ENCODE assay signal across 28 mouse cellular contexts in the genomic region with DNA sequence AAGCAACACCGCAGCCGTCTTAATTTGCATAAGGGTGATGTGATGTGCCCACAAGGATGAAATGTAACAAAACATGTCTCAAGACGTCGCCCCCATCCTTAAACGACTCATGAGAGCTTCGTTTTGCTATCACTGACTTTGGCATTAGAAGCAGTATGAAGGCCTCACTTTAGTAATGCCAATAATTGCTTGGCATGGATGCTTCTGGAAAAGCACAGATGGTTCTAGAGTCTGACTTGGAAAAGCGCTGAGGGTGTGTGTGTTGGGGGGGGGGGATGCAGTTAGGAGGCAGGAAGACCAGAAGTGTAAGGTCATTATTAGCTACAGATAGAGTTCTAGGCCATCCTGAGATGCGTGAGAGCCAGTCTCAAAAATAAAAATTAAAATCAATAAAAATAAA.
DNase-seq lines count a peak whose midpoint lies in the region; ATAC-seq lines count a peak whose summit lies in the region.
"Had no signal": no experiment of that assay in that cellular context is flagged by ENCODE, and none has a peak within 500 bp of the region (broad histone marks: within the 10 kb centered on the region; RNA-seq: fewer than 3 reads in every experiment).

No protein-coding gene starts in this region.

- ATAC-seq in forebrain, embryonic 15.5 days (replicated peaks): no peak
- no peak for ATAC-seq in forebrain, embryonic 13.5 days
- no peak for ATAC-seq in kidney, embryonic 15.5 days (replicated peaks; ENCODE audit: low FRiP score)
- ATAC-seq in forebrain, embryonic 16.5 days: 0 out of 2 replicates have a peak, but pooled peaks have one; percentile 43
- ATAC-seq: activated CD4-positive, CD25-positive, alpha-beta regulatory T cell, adult 4 months; midbrain, embryonic 15.5 days had no signal

- WGBS in forebrain, embryonic 15.5 days: 72% methylated on average over 8 of the region's 8 CpGs
- 89% methylated on average over 8 of the region's 8 CpGs for WGBS in forebrain, embryonic 13.5 days
- WGBS in kidney, embryonic 15.5 days: 90% methylated on average over 8 of the region's 8 CpGs
- 65% methylated on average over 8 of the region's 8 CpGs for WGBS in forebrain, embryonic 16.5 days

- 0 out of 2 replicates have a peak overlapping the region, but pooled peaks have one; percentile 15 for H3K27ac ChIP-seq in forebrain, embryonic 15.5 days (replicated peaks)
- H3K27ac ChIP-seq in forebrain, embryonic 13.5 days: no peak overlapping the region
- peak overlapping the region; percentile 76; the same call in 1 of the 2 replicates for H3K27ac ChIP-seq in kidney, embryonic 15.5 days
- H3K27ac ChIP-seq in forebrain, embryonic 16.5 days (ENCODE audit: low read length): no peak overlapping the region
- H3K27ac ChIP-seq: embryonic facial prominence, embryonic 15.5 days; hindbrain, embryonic 14.5 days; limb, embryonic 13.5 days; lung, embryonic 15.5 days; midbrain, embryonic 15.5 days had no signal

- no peaks in the 10 kb centered on the region for H3K9me3 ChIP-seq in forebrain, embryonic 15.5 days
- H3K9me3 ChIP-seq in forebrain, embryonic 13.5 days (replicated peaks): no peaks in the 10 kb centered on the region
- H3K9me3 ChIP-seq in kidney, embryonic 15.5 days (replicated peaks): no peaks in the 10 kb centered on the region; the same call in 1 of the 2 replicates
- H3K9me3 ChIP-seq in forebrain, embryonic 16.5 days (ENCODE audit: control insufficient read depth, low read length): no peaks in the 10 kb centered on the region
- H3K9me3 ChIP-seq: embryonic facial prominence, embryonic 10.5 days; embryonic facial prominence, embryonic 15.5 days; limb, embryonic 13.5 days; lung, embryonic 15.5 days; midbrain, embryonic 10.5 days; midbrain, embryonic 15.5 days had no signal

- H3K4me3 ChIP-seq in forebrain, embryonic 15.5 days: no peak overlapping the region
- no peak overlapping the region for H3K4me3 ChIP-seq in forebrain, embryonic 13.5 days
- H3K4me3 ChIP-seq in kidney, embryonic 15.5 days (replicated peaks): no peak overlapping the region
- H3K4me3 ChIP-seq in forebrain, embryonic 16.5 days (replicated peaks; ENCODE audit: low read length): no peak overlapping the region
- H3K4me3 ChIP-seq: embryonic facial prominence, embryonic 10.5 days; embryonic facial prominence, embryonic 15.5 days; limb, embryonic 13.5 days; lung, embryonic 15.5 days; midbrain, embryonic 10.5 days; midbrain, embryonic 15.5 days had no signal

- peaks cover 20% of the 10 kb centered on the region for H3K4me1 ChIP-seq in forebrain, embryonic 15.5 days
- H3K4me1 ChIP-seq in forebrain, embryonic 13.5 days: peaks cover 23% of the 10 kb centered on the region
- peaks cover 73% of the 10 kb centered on the region for H3K4me1 ChIP-seq in kidney, embryonic 15.5 days
- H3K4me1 ChIP-seq in forebrain, embryonic 16.5 days (replicated peaks; ENCODE audit: control insufficient read depth, insufficient read depth, low read length): peaks cover 17% of the 10 kb centered on the region

- H3K27me3 ChIP-seq in forebrain, embryonic 15.5 days: no peaks in the 10 kb centered on the region
- no peaks in the 10 kb centered on the region for H3K27me3 ChIP-seq in forebrain, embryonic 13.5 days
- H3K27me3 ChIP-seq in kidney, embryonic 15.5 days: no peaks in the 10 kb centered on the region
- no peaks in the 10 kb centered on the region for H3K27me3 ChIP-seq in forebrain, embryonic 16.5 days (replicated peaks; ENCODE audit: control insufficient read depth, insufficient read depth, low read length)
- H3K27me3 ChIP-seq: embryonic facial prominence, embryonic 15.5 days; limb, embryonic 13.5 days; lung, embryonic 15.5 days; midbrain, embryonic 15.5 days had no signal

- no peaks in the 10 kb centered on the region for H3K36me3 ChIP-seq in forebrain, embryonic 15.5 days
- no peaks in the 10 kb centered on the region for H3K36me3 ChIP-seq in forebrain, embryonic 13.5 days (ENCODE audit: poor library complexity, severe bottlenecking)
- H3K36me3 ChIP-seq in kidney, embryonic 15.5 days: no peaks in the 10 kb centered on the region
- no peaks in the 10 kb centered on the region for H3K36me3 ChIP-seq in forebrain, embryonic 16.5 days (ENCODE audit: control insufficient read depth, insufficient read depth)
- H3K36me3 ChIP-seq: embryonic facial prominence, embryonic 10.5 days; embryonic facial prominence, embryonic 15.5 days; limb, embryonic 13.5 days; lung, embryonic 15.5 days; midbrain, embryonic 10.5 days; midbrain, embryonic 15.5 days had no signal

- H3K9ac ChIP-seq in forebrain, embryonic 15.5 days (replicated peaks): no peak overlapping the region
- no peak overlapping the region for H3K9ac ChIP-seq in forebrain, embryonic 13.5 days
- no peak overlapping the region for H3K9ac ChIP-seq in kidney, embryonic 15.5 days
- no peak overlapping the region for H3K9ac ChIP-seq in forebrain, embryonic 16.5 days (replicated peaks; ENCODE audit: low read depth, low read length)
- H3K9ac ChIP-seq: embryonic facial prominence, embryonic 15.5 days; hindbrain, embryonic 14.5 days; limb, embryonic 13.5 days; lung, embryonic 15.5 days; midbrain, embryonic 15.5 days had no signal

- H3K4me2 ChIP-seq in forebrain, embryonic 15.5 days (replicated peaks): no peak overlapping the region
- no peak overlapping the region for H3K4me2 ChIP-seq in forebrain, embryonic 13.5 days
- no peak overlapping the region for H3K4me2 ChIP-seq in kidney, embryonic 15.5 days
- H3K4me2 ChIP-seq in forebrain, embryonic 16.5 days (ENCODE audit: low read length): no peak overlapping the region
- H3K4me2 ChIP-seq: embryonic facial prominence, embryonic 15.5 days; heart, embryonic 11.5 days; hindbrain, embryonic 14.5 days; liver, embryonic 11.5 days; midbrain, embryonic 15.5 days had no signal

- DNase-seq in kidney, adult 8-10 months: no peak
- peak; percentile 26 for DNase-seq in telencephalon, adult 2 months (ENCODE audit: low read depth, low spot score)
- DNase-seq in ovary, adult 18-20 months (ENCODE audit: low spot score): no peak
- DNase-seq: adrenal gland, adult 2 months; adrenal gland, postnatal 36 days; B cell, adult 2 months; cerebellum, adult 11 months; cerebellum, adult 9-11 months; gastrocnemius, postnatal 25 days; heart, adult 18-20 months; kidney, adult 18-20 months; layer of hippocampus, postnatal 36 days; right cerebral cortex, postnatal 4 days; thymus, postnatal 4 days had no signal

Comparison
In these comparisons a context has a peak if more than half of its experiments do, and no peak if none do; other contexts are left out.
1. H3K27ac ChIP-seq: peak in forebrain, embryonic 15.5 days (single experiment) and kidney, embryonic 15.5 days (single experiment); none in forebrain, embryonic 13.5 days (single experiment) and forebrain, embryonic 16.5 days (single experiment).